Mouse (Mus musculus) urinary bladder, postnatal 36 days (tissue): ENCODE measurements around the gene Tmem178b.

Source experiments
- DNase-seq, 2 experiments: peaks; one replicate each; pipeline ENCODE4 v3.0.0; 2022; ENCODE audit warnings: low spot score in 2 of 2, mixed read lengths in 1 of 2

Tmem178b gene

GRCm38 (mm10) chr6:40263687-40264086, 390.6 kb downstream of the Tmem178b start:
- DNase-seq, result no peak

GRCm38 (mm10) chr6:40300707-40301106, 427.6 kb downstream of the Tmem178b start:
- DNase-seq, result no peak

DNA sequence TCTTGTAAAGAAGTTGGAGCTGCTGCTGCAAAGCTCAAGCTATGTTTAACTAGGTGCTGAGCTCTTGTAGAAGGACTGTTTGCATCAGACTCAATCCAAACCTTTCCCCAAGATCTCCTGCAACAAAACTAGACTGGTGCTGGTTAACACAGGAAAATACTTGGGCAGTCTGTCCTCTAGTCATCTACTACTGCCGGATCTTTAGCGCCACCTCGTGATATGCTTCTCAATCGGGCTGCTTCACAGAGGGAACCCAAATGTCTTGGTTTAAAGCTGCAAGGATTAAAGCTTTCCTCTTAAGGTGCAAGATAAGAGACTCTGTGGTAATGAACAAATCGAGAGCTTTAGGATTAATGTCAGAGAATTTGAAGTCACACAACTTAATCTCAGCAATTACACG, 430.3 kb downstream of the Tmem178b start:
- DNase-seq, result peak; percentile 6 to 16
